Mouse (Mus musculus) frontal cortex, postnatal 25 days (tissue): ENCODE measurements around the gene Idi2.
"Not testable (repeated sequence)": the region's sequence is repeated elsewhere in the genome, so short reads cannot be mapped to it uniquely, and the experiment has no call there.

Experiments used
- DNase-seq, 2 experiments: peaks; one replicate each; pipeline ENCODE4 v3.0.0; 2022; ENCODE audit warnings: low spot score in 2 of 2

Idi2 gene

GRCm38 (mm10) chr13:8952563-8952962 lies at the start of gene Idi2:
Gene Idi2, plus strand, starts transcription at chr13:8952863.
- not testable (repeated sequence) for DNase-seq

- not testable (repeated sequence) for DNase-seq
Observed at GRCm38 (mm10) chr13:8905986-8906385, 46.7 kb upstream of the Idi2 start.

GRCm38 (mm10) chr13:8913890-8914289 lies 38.8 kb upstream of the Idi2 start:
- DNase-seq, result not testable (repeated sequence)

- no peak for DNase-seq
Observed at GRCm38 (mm10) chr13:8933499-8933898, 19.2 kb upstream of the Idi2 start.

- not testable (repeated sequence) for DNase-seq
Observed at GRCm38 (mm10) chr13:8937611-8938140, 15.0 kb upstream of the Idi2 start.

- not testable (repeated sequence) for DNase-seq
Observed at GRCm38 (mm10) chr13:8941110-8941509, 11.6 kb upstream of the Idi2 start.

GRCm38 (mm10) chr13:8941701-8942100 lies 11.0 kb upstream of the Idi2 start:
- DNase-seq, result not testable (repeated sequence)

GRCm38 (mm10) chr13:8943828-8944227 lies 8.8 kb upstream of the Idi2 start:
- DNase-seq, result not testable (repeated sequence)

GRCm38 (mm10) chr13:8948131-8948530 lies 4.5 kb upstream of the Idi2 start, which contains the start of gene Gm9745:
Gene Gm9745, minus strand, starts transcription at chr13:8948231.
- DNase-seq, result not testable (repeated sequence)

- DNase-seq, result not testable (repeated sequence)
Observed at GRCm38 (mm10) chr13:8955127-8955526, 2.5 kb downstream of the Idi2 start.

- DNase-seq, result not testable (repeated sequence)
Observed at GRCm38 (mm10) chr13:8956873-8957272, 4.2 kb downstream of the Idi2 start.

- DNase-seq, result not testable (repeated sequence)
Observed at GRCm38 (mm10) chr13:8959058-8959457, 6.4 kb downstream of the Idi2 start.

- DNase-seq, result not testable (repeated sequence)
Observed at GRCm38 (mm10) chr13:8959554-8959953, 6.9 kb downstream of the Idi2 start.

GRCm38 (mm10) chr13:8961128-8961888 lies 8.6 kb downstream of the Idi2 start:
- not testable (repeated sequence) for DNase-seq

- not testable (repeated sequence) for DNase-seq
Observed at GRCm38 (mm10) chr13:8962266-8962665, 9.6 kb downstream of the Idi2 start.

GRCm38 (mm10) chr13:8965224-8965623 lies 12.6 kb downstream of the Idi2 start:
- no peak for DNase-seq

- no peak for DNase-seq
Observed at GRCm38 (mm10) chr13:8967742-8968141, 15.1 kb downstream of the Idi2 start.

GRCm38 (mm10) chr13:8972369-8972768 lies 19.7 kb downstream of the Idi2 start:
- DNase-seq, result no peak

GRCm38 (mm10) chr13:8972972-8973371 lies 20.3 kb downstream of the Idi2 start:
- no peak for DNase-seq

- DNase-seq, result no peak
Observed at GRCm38 (mm10) chr13:8992231-8992630, 39.6 kb downstream of the Idi2 start.

- no peak for DNase-seq
Observed at GRCm38 (mm10) chr13:8995159-8995989, 42.7 kb downstream of the Idi2 start.
